Mouse (Mus musculus) common myeloid progenitor, adult 5-6 weeks (primary cell): ENCODE data around the gene Bpi. TPM values are rescaled to one million over a fixed set of nuclear protein-coding genes. Genes with fewer than 3 reads are reported as not detected.

ENCODE experiments used
- ATAC-seq: replicated peaks from 2 replicates; pipeline ENCODE4 v1.8.0; 2016; ENCODE audit warnings: low read depth, mild to moderate bottlenecking, moderate TSS enrichment, inconsistent platforms; ENCODE audit not compliant: poor library complexity, severe bottlenecking
- total RNA-seq: library from RNA; stranded (forward); fragments of 200-1000, 187-1606 nt; gene quantifications from 2 replicates; pipeline ENCODE4 v1.2.3, GENCODE M21; 2017

Gene Bpi
- total RNA-seq, 1 experiment from 2014 or later = not detected

DNA sequence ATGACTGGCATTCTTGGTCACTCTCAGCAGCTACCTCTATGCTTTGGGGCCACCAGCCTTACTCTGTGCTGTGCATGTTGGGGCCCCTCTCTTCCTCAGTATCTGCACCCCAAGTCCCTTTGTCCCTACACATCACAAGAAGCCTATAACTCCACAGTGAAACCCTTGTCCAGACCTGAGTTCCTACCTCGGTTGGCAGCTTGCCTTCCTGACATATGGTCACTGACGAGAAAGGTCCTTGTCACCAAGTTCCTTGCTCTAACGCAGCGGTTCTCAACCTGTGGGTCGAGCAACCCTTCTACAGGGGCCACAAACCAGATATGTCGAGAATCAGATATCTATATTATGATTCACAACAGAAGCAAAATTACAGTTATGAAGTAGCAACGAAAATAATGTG, 25.2 kb downstream of the Bpi start:
- no peak for ATAC-seq

DNA sequence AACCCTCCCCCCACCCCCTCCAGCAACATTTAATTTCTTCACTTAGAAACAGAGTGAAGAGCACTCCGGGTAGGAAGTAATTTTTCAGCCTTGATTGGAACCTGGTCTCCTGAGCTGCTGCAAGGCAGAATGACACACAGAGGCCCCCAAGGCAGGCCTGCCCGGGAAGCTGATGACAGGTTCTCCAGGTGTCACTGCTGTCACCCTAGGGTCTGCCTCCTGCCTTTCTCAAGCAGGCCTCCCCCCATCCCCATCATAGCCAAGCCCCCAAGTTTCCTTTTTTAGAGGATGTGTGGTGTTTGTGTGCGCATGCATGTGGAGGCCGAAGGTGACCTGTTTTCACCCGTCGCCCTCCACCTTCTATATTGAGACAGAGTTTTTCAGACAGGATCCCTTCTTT, 25.9 kb downstream of the Bpi start:
- no peak for ATAC-seq

DNA sequence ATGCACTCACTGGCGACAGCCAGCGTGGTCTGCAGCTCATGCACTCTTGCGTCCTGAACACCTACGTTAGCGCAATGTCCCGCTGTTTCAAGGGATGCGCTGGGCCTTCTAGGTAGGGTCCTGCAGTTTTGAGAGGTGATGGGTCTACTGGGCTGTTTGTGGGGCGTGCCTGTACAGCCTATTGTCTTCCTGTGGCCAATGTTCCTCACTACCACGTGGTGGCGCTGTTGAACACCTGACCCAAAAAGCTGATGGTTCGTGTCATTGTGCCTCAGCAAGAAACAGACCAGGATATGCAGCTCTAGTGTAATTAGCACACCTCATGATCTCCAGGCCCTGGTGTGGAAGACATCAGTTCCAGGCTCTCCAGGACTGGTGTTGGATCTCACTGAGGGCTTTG, 26.7 kb downstream of the Bpi start:
- ATAC-seq = peak; percentile 92

DNA sequence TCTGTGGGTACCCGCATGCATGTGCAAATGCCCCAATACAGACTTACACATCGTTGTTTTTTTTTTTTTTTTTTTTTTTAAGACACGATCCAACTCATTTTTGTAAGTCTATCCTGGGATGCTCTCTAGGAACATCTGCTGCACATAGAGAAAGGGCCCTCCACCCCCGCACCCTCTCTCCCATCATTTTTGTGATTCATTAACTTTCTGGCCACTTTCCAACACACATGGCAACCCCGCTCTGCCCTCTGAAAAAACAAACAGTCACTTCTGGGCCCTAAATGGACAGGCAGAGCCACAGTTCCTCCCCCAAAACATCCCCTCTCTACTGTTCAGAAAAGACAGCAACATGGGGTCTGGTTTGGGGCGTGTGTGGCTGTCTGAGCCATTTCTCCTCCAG, 27.8 kb downstream of the Bpi start:
- no peak for ATAC-seq

DNA sequence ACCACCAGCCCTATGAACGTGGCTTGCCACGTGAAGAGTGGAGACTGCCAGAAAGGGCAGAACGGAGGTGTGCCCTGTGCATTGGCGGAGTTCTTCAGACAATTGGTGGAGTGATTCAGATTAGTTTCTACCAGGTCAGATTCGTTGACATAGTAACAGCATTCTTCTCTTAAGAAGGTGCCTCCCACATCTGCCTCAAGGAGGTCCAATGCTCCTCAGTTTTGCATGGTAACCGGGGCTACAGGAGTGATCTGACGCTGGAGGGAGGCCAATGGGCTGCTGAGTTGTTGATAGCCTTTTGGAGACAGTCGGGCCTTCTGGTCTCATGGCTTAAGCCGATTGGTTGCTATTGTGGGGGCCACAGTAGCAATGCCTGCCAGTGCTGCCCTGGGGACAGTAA, 37.8 kb downstream of the Bpi start:
- no peak for ATAC-seq

- ATAC-seq = no peak
Observed at GRCm38 (mm10) chr2:158299203-158299602, 41.3 kb downstream of the Bpi start.

DNA sequence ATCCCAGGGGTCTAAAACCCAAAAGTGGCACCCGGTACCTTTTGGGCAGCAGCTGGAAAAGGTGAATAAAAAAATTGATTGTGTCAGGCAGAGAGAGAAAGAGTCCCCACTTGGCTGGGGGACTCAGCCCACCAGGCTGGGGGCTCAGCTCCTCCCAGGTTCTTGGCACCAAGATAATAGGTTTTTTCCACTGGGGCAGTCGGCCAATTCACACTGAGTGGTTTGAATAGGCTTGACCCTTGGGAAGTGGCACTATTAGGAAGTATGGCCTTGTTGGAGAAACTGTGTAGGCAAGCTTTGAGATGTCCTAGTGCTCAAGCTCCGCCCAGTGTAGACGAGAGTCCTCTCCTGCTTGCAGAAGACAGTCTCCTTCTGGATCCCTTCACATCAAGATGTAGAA, 41.8 kb downstream of the Bpi start:
- ATAC-seq = no peak

DNA sequence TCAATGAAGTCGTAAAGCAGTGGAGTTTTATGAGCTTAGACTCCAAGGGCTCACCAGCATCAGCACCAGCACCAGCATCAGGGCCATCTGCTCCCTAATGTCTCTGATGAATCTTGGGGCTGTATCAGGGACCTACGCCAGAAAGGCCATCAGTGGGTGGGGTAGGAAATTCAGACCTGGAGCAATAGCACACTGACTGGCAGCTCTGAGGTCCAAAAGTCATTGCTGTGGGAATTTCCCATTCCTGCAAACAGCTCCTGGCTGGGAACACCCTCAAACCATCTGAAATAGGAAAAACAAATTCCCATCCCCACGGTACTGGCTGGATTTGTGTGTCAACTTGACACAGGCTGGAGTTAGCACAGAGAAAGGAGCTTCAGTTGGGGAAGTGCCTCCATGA, 44.9 kb downstream of the Bpi start:
- no peak for ATAC-seq

DNA sequence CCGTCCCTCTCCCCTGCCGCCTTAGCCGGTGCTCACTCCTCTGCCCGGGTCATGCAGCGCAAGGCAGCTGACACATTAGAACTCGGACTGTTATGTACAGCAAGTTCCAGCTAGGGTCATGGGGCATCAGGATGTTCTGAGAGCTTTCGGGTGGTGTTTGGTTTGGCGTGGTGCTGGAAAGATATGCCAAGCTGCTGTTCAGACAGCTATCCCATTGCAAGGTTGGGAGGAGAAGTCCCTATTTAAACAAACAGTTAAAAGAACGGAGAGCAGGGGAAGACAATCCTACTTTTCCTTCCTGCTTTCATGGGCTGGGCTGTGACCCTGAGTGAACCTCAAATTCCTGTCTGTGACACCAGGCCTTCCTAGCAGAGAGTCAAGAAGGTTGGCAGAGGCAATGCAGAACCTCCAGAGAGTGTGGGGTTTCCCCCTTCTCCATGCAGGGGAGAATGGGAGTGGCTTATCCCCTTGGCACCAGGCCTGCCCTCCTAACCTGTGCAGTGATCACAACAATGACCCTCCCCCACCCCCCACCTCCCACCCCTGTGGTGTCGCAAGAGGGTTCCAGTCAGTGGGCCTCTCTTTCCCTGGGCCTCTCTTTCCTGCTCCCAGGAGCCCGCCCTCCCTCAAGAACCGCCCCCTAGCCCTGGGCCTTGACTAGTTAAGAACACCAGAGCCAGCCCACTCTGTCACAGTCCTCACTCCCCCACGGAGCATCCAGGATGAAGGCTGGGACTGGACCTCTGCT, 48.2 kb downstream of the Bpi start, which contains the start of gene Lbp:
TSS of gene Lbp (plus strand) at position 546 of the 748 bp plus-strand sequence.
- peak; percentile 76 for ATAC-seq

- peak; percentile 43 for ATAC-seq
Observed at GRCm38 (mm10) chr2:158306696-158307049, 48.8 kb downstream of the Bpi start.

GRCm38 (mm10) chr2:158308276-158308675, 50.4 kb downstream of the Bpi start:
- no peak for ATAC-seq

- ATAC-seq = 0 out of 2 replicates have a peak, but pooled peaks have one; percentile 15
Observed at GRCm38 (mm10) chr2:158313089-158313488, 55.2 kb downstream of the Bpi start.

- ATAC-seq = no peak
Observed at GRCm38 (mm10) chr2:158316371-158316770, 58.5 kb downstream of the Bpi start.

- ATAC-seq = peak; percentile 76
Observed at GRCm38 (mm10) chr2:158317026-158317425, 59.1 kb downstream of the Bpi start.

DNA sequence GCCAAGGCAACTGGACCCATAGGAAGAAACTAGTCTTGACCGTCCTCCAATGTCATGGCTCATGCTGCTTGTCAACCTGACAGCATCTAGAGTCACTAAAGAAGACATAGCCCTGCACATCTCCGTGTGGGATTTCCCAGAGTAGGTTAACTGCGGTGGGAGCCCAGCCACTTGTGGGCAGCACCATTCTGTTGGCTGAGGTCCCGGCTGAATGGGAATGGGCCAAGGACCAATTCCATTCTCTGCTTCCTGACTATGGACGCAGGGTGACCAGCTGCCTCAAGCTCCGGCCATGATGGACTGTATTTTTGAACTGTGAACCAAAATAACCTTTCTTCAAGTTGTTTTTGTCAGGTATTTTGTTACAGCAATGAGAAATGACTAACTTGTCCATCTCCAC, 63.7 kb downstream of the Bpi start:
- ATAC-seq = no peak

DNA sequence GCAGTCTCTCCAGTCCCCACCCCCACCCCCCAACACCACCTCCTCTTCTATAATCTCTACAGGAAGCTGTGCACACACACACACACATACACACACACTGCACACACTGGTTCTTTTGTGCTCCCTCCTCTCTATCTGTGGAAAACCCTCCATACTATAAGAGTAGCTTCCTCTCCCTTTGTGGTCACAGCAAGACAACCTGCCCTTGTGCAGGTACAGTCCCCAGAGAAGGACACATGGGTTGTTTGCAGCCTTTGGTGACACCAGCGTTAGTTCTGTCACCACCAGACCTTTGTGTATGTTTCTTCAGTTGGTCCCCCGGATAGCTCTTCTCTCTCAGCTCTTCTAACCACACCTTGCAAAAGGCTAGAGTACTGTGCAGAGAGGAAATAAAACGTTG, 65.0 kb downstream of the Bpi start:
- peak; percentile 11 for ATAC-seq

- no peak for ATAC-seq
Observed at GRCm38 (mm10) chr2:158324531-158325190, 66.8 kb downstream of the Bpi start.

DNA sequence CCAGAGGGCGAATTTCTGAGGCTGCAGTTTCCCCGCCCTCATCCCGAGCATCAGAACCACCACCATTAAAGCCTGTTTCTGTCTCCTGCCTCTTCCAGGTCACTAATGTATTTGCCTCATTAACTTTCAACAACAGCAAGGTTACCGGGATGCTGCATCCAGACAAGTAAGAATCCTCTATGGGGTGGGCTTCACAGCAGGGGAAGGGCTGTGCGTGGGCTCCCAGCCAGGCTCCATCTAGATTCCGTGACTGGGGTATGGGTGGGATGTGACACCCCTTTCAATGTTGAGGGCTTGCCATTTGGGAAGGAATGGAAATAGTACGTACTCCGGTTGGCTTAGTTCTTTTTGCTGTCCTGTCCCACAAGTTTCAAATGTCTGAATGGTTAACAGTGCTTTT, 67.7 kb downstream of the Bpi start:
- no peak for ATAC-seq
